Mouse (Mus musculus) brain, adult 2 months (tissue): Measurements from ENCODE around the gene Aig1.
"Not testable (repeated sequence)": the region's sequence is repeated elsewhere in the genome, so short reads cannot be mapped to it uniquely, and the experiment has no call there.

ENCODE experiments used
- DNase-seq: peaks from one replicate; pipeline ENCODE4 v3.0.0; 2011; ENCODE audit warnings: low read depth, low spot score

Gene Aig1

GRCm38 (mm10) chr10:13868371-13869321 is at the start of gene Aig1:
Gene Aig1 (minus strand): TSS chr10:13868980.
- peak; percentile 94 for DNase-seq

DNA sequence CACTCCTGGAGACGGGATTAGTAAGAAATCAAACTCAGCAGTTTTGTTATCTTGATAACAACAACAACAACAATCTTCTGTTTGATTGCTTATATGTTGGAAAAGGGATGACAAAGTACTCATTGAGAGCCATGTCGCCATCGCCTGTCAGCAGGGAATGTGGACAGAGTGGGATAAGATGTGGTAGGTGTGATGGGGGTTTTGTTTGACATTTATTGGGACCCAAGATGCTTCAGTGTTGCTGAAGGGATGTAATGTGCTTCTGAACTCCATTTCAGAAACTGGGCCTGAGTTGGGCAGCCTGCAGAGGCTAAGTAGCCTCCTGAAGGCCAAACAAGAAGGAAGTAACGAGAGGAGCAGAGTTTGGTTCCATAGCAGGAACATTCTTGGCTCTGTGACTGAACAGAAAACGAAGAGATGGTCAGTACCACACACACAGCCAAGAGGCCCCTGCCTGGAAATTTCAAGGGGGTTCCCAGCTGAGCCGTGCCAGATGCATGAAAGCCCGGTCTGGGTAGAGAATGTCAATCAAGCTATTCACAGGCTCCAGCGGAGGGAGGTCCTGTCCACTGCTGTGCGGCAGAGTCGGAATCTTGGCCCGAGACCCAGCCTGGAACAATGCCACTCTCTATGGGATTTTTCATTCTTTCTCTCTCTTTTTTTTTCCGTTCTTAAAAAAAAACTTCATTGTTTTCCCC is 48.0 kb upstream of the Aig1 start:
- peak; percentile 75 for DNase-seq

- DNase-seq: peak; percentile 70
Measured at GRCm38 (mm10) chr10:13915211-13915610, 46.4 kb upstream of the Aig1 start.

- peak; percentile 30 for DNase-seq
Measured at GRCm38 (mm10) chr10:13913689-13914088, 44.9 kb upstream of the Aig1 start.

GRCm38 (mm10) chr10:13906261-13906741 is 37.5 kb upstream of the Aig1 start:
- peak; percentile 91 for DNase-seq

DNA sequence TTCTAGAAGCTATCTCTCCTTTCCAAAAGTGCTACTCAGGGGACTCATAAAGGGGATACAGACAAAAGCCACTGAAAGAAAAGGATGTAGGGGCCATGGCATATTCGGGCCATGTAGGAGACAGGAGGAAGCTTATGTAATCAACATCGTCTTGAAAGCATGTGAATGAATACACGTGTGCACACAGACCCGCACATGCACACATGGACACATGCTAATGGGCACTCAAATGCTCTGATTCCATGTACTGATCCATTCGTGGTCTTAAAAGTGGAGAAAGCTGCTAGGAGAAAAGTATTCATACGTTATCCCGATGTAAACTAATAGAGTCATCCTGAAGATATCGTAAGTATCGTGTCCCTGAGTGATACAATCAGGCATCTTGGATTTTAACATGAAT is 36.8 kb upstream of the Aig1 start:
- DNase-seq: no peak

DNA sequence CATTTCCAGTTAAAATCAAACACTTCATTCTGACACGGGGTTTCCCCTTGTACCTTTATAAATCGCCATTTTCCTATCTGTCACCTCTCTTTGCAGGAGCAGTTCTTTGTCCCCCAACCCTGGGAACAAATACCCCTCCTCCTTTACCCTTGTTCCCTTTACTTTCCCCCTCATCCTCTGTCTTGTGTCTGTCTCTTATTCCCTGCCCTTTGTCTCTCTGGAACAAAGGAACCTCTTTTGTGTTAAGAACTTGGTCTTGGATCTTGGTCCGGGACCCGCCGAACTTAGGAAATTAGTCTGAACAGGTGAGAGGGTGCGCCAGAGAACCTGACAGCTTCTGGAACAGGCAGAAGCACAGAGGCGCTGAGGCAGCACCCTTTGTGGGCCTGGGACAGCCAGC is 24.0 kb upstream of the Aig1 start:
- DNase-seq: not testable (repeated sequence)

DNA sequence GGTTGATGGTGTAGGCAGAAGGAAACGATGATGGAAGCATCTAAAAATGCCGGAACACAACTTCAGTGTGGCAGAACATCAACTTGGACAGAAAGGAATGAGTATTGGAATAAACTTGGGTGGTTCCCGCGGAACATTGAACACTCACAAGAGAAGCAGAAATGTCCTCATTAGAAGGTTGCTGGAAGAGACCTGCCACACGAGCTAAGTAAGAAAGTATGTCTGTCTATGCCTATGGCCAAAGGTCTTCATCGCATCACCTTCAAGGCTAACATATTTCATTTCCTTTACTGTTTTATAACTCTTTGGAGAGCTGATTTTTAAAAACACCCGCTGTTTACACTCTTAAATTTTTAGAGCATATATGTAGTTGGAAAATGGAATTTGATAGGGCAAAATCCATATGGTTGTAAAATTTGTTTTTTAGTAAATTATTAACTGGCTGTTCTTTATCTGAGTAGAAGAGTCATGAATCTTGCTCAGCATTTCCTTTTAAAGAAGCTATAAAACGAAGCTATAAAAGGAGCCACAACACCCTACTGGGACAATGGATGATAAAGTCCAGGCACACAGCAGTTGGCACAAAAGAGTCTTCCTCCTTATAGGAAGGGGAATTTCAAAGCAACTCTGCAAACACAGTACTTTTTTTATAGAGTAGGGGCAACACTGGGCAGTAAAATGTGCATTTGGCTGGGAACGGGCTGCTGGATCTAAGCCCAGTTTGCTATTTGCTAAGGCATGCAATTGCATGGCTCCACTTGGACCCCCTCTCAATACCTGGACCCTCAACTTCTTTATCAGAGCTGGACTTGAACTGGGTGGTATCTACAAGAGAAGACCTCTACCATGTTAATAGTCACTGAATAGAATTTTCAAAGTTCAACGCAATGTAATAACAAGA is 14.4 kb upstream of the Aig1 start:
- no peak for DNase-seq

GRCm38 (mm10) chr10:13882490-13882889 is 13.7 kb upstream of the Aig1 start:
- DNase-seq: no peak

DNA sequence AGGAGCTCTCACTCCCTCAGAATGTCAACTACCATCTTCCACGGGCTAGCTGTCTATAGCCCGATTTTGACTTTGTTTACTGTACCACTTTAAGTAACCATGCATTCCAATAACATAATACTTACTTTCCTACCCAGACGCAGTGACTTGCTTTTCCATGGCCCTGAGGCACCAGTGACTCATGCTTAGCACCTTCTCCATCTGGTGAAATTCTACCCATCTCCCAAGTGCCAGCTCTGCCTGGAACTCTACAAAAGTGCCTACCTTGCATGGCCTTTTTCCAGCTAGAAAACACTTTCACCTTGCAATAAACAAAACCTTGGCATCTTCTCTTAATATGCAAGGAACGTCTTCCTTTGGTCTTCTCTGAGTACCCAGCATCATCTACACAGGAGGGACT is 9.9 kb upstream of the Aig1 start:
- DNase-seq: peak; percentile 78

DNA sequence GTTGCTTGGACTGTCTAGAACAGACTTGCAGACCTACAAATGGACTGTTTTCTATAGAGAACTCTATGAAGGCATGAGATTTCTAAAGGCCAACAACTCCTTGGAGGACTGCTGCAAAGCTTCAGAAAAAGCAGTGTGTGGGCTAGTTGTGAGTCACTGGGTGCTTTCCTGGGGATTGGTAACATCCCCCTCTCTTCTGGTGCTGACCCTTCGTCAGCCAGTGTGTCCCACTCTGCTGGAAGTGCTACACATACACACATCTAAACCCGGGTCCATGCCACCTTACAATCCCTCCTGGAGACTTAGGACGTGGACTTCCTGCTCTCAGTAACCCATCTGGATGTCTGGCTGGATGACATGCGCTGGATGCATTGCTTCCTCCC is 6.2 kb upstream of the Aig1 start:
- DNase-seq: peak; percentile 75

DNA sequence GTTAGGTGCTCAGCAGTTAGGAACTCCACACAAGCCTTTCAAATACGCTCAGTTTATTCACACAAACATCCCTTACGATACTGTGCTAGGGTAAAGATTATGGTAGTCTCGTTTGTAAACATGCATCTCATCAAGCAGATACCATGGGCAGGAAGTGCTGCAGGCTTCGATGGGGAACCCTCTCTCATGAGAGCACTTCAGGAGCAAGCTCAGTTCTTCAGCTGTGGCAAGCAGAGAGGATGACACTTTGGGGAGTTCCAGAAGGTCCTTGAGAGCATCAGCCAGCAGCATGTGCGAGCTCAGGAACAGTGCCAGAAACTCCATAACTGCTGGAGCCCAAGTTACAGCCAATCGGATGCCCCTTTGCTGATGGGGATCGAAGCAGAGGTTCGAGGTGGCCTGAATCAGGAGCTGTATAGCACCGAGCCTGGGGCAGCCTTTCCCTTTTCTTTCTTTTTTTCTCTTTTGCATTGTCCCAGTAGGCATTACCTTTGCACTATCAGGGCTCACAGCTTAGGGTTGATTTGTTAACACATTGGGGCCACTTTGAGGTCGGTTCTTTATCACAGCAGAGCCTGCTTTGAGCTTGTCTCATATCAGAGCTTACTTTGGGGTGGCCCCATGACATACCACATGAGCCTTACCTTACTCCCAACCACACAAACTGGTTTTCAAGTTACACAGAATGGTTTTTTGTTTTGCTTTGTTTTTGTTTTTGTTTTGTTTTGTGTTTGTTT is 5.7 kb upstream of the Aig1 start:
- DNase-seq: no peak

DNA sequence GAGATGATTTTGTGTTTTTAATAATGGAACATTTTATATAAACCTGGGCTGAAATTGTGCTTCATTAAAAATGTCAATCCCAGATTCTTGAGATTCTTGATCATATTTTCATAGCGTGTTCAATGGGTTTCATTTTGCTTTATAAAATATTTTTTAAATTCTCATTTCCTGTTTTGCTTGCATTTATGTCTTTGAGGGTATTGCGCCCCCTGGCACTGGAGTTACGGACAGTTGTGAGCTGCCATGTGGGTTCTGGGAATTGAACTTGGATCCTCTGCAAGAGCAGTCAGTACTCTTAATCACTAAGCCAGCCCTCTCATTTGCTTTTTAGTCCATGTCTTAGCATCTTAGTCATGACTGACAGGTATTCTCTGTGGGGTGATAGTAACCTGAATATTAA is 1.8 kb upstream of the Aig1 start:
- no peak for DNase-seq

DNA sequence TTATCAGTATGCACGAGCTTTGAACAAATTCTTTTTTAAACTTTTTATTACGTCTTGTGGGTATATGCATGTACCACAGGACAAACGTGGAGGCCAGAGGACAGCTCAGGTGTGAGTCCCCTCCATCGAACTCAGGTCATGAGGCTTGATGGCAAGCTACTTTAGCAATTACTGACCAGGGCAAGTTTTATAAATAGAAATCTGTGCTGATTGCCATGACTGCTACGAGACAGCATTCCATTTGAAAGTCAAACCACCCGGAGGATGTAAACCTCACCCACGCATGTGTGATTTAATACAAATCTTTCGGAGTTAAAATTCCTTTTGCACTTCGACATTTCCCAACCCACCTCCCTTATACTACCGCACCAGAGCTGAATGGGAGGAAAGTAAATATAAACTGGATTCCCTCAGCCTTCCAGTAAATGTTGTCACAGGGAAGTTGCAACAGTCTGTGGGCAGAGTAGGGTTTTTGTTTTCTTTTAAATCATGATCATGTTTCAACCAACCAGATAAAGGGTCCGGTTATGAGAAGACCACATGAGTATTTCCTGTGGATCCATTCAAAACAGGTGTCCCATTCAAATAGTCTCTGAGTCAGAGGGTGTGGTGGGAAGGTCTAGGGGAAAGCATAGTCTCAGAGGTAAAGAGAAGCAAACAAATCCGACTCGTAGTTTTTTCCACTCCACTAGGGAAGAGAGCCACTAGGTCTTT is 699 bp upstream of the Aig1 start:
- peak; percentile 27 for DNase-seq

- peak; percentile 71 for DNase-seq
Measured at GRCm38 (mm10) chr10:13866391-13866790, 2.4 kb downstream of the Aig1 start.

DNA sequence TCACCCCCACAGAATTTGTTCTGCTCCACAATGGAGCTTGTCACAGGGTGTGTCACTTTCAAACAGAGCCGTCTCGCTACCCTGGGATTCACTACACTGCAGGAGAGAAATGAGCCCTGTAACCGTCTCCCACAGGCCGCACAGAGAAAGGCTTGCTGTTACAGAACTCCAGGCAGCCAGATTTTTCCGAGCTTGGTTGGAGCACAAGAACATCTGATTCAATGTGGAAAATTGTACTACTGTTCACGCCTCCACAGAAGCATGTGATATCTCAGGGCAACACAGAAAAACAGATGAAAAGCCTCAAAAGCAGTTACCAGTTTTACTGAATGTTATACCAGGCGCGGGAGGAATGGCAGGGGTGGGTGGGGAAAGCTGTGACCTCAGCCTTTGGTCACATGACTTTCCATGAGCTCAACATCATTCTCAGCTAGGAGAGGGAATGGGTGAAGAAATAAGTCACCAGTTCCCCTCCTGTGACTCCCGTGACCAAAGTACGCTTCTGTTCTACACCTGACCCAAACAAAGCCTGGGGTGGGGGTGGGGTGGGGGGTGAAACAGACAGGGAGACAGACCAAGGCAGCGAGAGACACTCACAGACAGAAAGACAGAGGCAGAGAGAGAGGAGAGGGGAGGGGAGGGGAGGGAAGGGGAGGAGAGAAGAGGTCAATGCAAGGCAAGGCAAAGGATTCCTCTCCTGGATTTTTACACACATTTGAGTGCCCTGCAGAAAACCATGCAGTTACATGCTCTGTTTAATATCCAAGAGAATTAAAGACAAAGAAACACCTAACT is 7.5 kb downstream of the Aig1 start:
- peak; percentile 94 for DNase-seq

DNA sequence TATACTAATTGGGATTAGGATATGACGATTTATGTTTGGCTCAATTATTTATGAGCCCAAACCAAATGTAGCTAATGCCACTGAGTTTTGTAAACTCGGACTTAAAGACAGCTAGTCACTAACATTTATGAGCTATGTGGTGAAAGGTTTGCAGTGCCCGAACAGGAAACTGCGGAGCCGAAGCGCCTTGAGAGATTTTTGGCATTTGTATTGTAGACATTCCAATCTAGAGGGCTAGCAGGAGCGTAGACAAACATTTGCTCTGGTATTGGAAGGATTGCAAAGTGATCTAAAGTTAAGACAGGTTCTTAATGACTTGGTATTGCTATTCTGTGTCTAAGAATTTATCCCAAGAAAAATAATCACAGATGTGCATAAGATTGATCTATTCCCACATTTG is 12.3 kb downstream of the Aig1 start:
- DNase-seq: no peak

DNA sequence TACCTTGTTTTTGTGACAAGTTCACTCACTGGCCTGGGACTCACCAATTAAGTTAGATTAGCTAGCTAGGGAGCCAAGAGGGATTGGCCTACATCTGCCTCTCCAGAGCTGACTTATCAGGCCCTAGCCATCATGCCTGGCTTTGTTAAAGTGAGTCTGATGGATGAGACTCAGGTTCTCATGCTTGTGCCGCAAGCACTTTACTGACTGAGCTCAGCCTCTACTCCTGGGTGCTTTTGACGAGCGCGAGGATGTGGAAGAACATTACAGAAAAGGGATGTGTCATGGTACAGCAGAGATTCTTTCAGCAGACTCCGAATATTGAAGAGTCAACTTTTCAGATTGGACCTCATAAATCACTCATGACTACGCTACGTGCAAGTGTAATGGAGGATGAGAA is 12.8 kb downstream of the Aig1 start:
- DNase-seq: no peak

GRCm38 (mm10) chr10:13855111-13855510 is 13.7 kb downstream of the Aig1 start:
- no peak for DNase-seq

DNA sequence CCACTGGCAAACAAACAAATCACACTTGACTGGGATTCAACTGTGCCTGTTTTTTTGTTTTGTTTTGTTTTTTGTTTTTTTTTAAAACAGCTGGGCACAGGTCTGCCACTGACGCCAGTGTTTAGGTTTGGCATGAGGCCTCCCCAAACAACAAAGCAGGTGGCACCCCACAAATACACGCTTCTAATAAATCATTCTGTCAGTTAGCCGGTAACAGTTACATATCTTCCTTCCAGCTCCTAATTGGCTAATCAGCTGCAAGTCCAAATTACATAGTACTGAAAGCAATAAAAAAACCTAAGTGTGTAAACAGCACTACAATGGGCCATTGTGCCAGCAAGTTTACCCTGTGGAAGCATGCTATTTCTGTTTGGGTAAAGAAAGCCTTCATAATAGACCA is 18.7 kb downstream of the Aig1 start:
- no peak for DNase-seq
